Mouse (Mus musculus) midbrain, embryonic 13.5 days (tissue): ENCODE measurements around the gene Atp6v0b. TPM values are rescaled to one million over a fixed set of nuclear protein-coding genes. Genes with fewer than 3 reads are reported as not detected.

Experiments
- ATAC-seq: fragments of 200-750 bp; cut with Nextera tagmentation; 2 replicates; pipeline ENCODE4 v1.8.0; 2017; ENCODE audit warnings: mild to moderate bottlenecking, moderate TSS enrichment, moderate library complexity
- H3K27ac ChIP-seq: fragments of 300-500 bp; sonication (generic); 2 replicates; pipeline ENCODE4 v1.5.1; 2015; ENCODE audit warnings: inconsistent platforms, mild to moderate bottlenecking, moderate library complexity
- H3K27me3 ChIP-seq: fragments of 300-500 bp; sonication (generic); 2 replicates; pipeline ENCODE4 v1.6.1; 2015; ENCODE audit warnings: mild to moderate bottlenecking, inconsistent platforms
- H3K36me3 ChIP-seq: fragments of 300-500 bp; sonication (generic); 2 replicates; pipeline ENCODE4 v1.6.1; 2015; ENCODE audit warnings: mild to moderate bottlenecking, inconsistent platforms
- H3K4me1 ChIP-seq: fragments of 300-500 bp; sonication (generic); replicated peaks from 2 replicates; pipeline ENCODE4 v1.6.1; 2015; ENCODE audit warnings: inconsistent platforms
- H3K4me2 ChIP-seq: fragments of 300-500 bp; sonication (generic); replicated peaks from 2 replicates; pipeline ENCODE4 v1.6.1; 2015; ENCODE audit warnings: moderate library complexity, mild to moderate bottlenecking, inconsistent platforms
- H3K4me3 ChIP-seq: fragments of 300-500 bp; sonication (generic); replicated peaks from 2 replicates; pipeline ENCODE4 v1.5.1; 2015; ENCODE audit warnings: mild to moderate bottlenecking, inconsistent platforms
- H3K9ac ChIP-seq: fragments of 300-500 bp; sonication (generic); replicated peaks from 2 replicates; pipeline ENCODE4 v1.6.1; 2015; ENCODE audit warnings: mild to moderate bottlenecking, inconsistent platforms
- H3K9me3 ChIP-seq: fragments of 300-500 bp; sonication (generic); 2 replicates; pipeline ENCODE4 v1.6.1; 2016; ENCODE audit warnings: mild to moderate bottlenecking, inconsistent platforms
- WGBS: fragments of 180-500 bp; shearing (Covaris S2); methylation state at CpG from one replicate; pipeline ENCODE4 v1.1.7; 2015; 5-methylcytosine and 5-hydroxymethylcytosine counted together
- polyA plus RNA-seq: library from polyadenylated mRNA; unstranded; fragments of >200 nt; fragmentation: Nextera tagmentation; extraction: Ambion mirVana; gene quantifications from 2 replicates; pipeline ENCODE4 v1.2.1, GENCODE M21; 2015

Atp6v0b gene
- polyA plus RNA-seq, 1 experiment from 2014 or later = 469 TPM

GRCm38 (mm10) chr4:117917847-117918246 lies 30.7 kb upstream of the Atp6v0b start:
- no peak overlapping the region for H3K4me2 ChIP-seq
- no peak overlapping the region for H3K27ac ChIP-seq
- WGBS = 95% methylated on average over 4 of the region's 4 CpGs

GRCm38 (mm10) chr4:117917402-117917801 lies 30.3 kb upstream of the Atp6v0b start:
- Histone ChIP-seq H3K4me1 (peaks cover 28% of the 10 kb centered on the region), H3K4me3 (no peak overlapping the region), H3K27ac (no peak overlapping the region), H3K9me3 (no peaks in the 10 kb centered on the region), H3K36me3 (peaks cover 2% of the 10 kb centered on the region), H3K4me2 (no peak overlapping the region), H3K27me3 (0 out of 2 replicates have a peak, but pooled peaks cover 4% of the 10 kb centered on the region), H3K9ac (no peak overlapping the region)
- no peak for ATAC-seq
- WGBS = 88% methylated on average over 4 of the region's 4 CpGs

More at GRCm38 (mm10) chr4:117917847-117918246, 30.7 kb upstream of the Atp6v0b start:
- H3K36me3 ChIP-seq = no peaks in the 10 kb centered on the region
- H3K9ac ChIP-seq = no peak overlapping the region
- H3K27me3 ChIP-seq = 0 out of 2 replicates have a peak, but pooled peaks cover 4% of the 10 kb centered on the region
- no peak overlapping the region for H3K4me3 ChIP-seq
- H3K4me1 ChIP-seq = peaks cover 23% of the 10 kb centered on the region
- ATAC-seq = no peak
- H3K9me3 ChIP-seq = no peaks in the 10 kb centered on the region

GRCm38 (mm10) chr4:117916386-117916785 lies 29.3 kb upstream of the Atp6v0b start:
- Histone ChIP-seq H3K36me3 (peaks cover 12% of the 10 kb centered on the region), H3K9me3 (no peaks in the 10 kb centered on the region), H3K4me2 (peak overlapping the region; percentile 100), H3K4me3 (no peak overlapping the region), H3K9ac (no peak overlapping the region), H3K4me1 (peaks cover 38% of the 10 kb centered on the region), H3K27ac (no peak overlapping the region), H3K27me3 (no peaks in the 10 kb centered on the region)
- no peak for ATAC-seq
- WGBS = 91% methylated on average over 5 of the region's 5 CpGs

- Histone ChIP-seq H3K36me3 (peaks cover 20% of the 10 kb centered on the region), H3K9ac (peak overlapping the region; percentile 92), H3K27me3 (no peaks in the 10 kb centered on the region), H3K27ac (peak overlapping the region; percentile 59; the same call in 1 of the 2 replicates), H3K4me1 (peaks cover 46% of the 10 kb centered on the region), H3K4me2 (peak overlapping the region; percentile 100), H3K9me3 (no peaks in the 10 kb centered on the region), H3K4me3 (peak overlapping the region; percentile 93)
- 7% methylated on average over 19 of the region's 19 CpGs for WGBS
- no peak for ATAC-seq
Measured at GRCm38 (mm10) chr4:117915489-117916105, 28.5 kb upstream of the Atp6v0b start.

GRCm38 (mm10) chr4:117914591-117915442 lies 27.7 kb upstream of the Atp6v0b start, which contains the start of gene Ipo13:
Gene Ipo13 (minus strand): TSS chr4:117914999.
- H3K4me1 ChIP-seq = peaks cover 53% of the 10 kb centered on the region
- no peaks in the 10 kb centered on the region for H3K9me3 ChIP-seq
- H3K4me2 ChIP-seq = peak within 1 kb of the TSS; percentile 100
- peak; percentile 96 for ATAC-seq
- H3K27me3 ChIP-seq = no peaks in the 10 kb centered on the region
- H3K27ac ChIP-seq = peak within 1 kb of the TSS; percentile 74
- peaks cover 21% of the 10 kb centered on the region for H3K36me3 ChIP-seq
- under 1% methylated on average over 61 of the region's 61 CpGs for WGBS
- H3K4me3 ChIP-seq = peak within 1 kb of the TSS; percentile 93
- peak within 1 kb of the TSS; percentile 92 for H3K9ac ChIP-seq

GRCm38 (mm10) chr4:117914031-117914430 lies 26.9 kb upstream of the Atp6v0b start:
- ATAC-seq = peak; percentile 9; the same call in 1 of the 2 replicates
- Histone ChIP-seq H3K4me2 (peak overlapping the region; percentile 100), H3K4me1 (peaks cover 61% of the 10 kb centered on the region), H3K9me3 (no peaks in the 10 kb centered on the region), H3K27ac (no peak overlapping the region), H3K27me3 (no peaks in the 10 kb centered on the region), H3K36me3 (peaks cover 21% of the 10 kb centered on the region), H3K9ac (peak overlapping the region; percentile 92), H3K4me3 (peak overlapping the region; percentile 93)
- 16% methylated on average over 8 of the region's 8 CpGs for WGBS

- peak overlapping the region; percentile 100 for H3K4me2 ChIP-seq
- H3K27me3 ChIP-seq = no peaks in the 10 kb centered on the region
- peak overlapping the region; percentile 93 for H3K4me3 ChIP-seq
- peak overlapping the region; percentile 92 for H3K9ac ChIP-seq
- 39% methylated on average over 3 of the region's 3 CpGs for WGBS
- no peak overlapping the region for H3K27ac ChIP-seq
- peaks cover 67% of the 10 kb centered on the region for H3K4me1 ChIP-seq
- H3K9me3 ChIP-seq = no peaks in the 10 kb centered on the region
- peaks cover 21% of the 10 kb centered on the region for H3K36me3 ChIP-seq
- no peak for ATAC-seq
Measured at GRCm38 (mm10) chr4:117913421-117913820, 26.3 kb upstream of the Atp6v0b start.

- peaks cover 74% of the 10 kb centered on the region for H3K4me1 ChIP-seq
- no peak overlapping the region for H3K27ac ChIP-seq
- peak overlapping the region; percentile 92 for H3K9ac ChIP-seq
- no peaks in the 10 kb centered on the region for H3K9me3 ChIP-seq
- WGBS = 75% methylated on average over 7 of the region's 7 CpGs
- no peak for ATAC-seq
- H3K36me3 ChIP-seq = peaks cover 21% of the 10 kb centered on the region
- peak overlapping the region; percentile 93 for H3K4me3 ChIP-seq
- peak overlapping the region; percentile 100 for H3K4me2 ChIP-seq
- H3K27me3 ChIP-seq = no peaks in the 10 kb centered on the region
Measured at GRCm38 (mm10) chr4:117912685-117913273, 25.6 kb upstream of the Atp6v0b start.

GRCm38 (mm10) chr4:117912131-117912561 lies 25.0 kb upstream of the Atp6v0b start:
- H3K4me2 ChIP-seq = peak overlapping the region; percentile 100; the same call in 1 of the 2 replicates

GRCm38 (mm10) chr4:117908834-117909453 lies 21.8 kb upstream of the Atp6v0b start:
- H3K9ac ChIP-seq = peak overlapping the region; percentile 29; the same call in 1 of the 2 replicates
- no peaks in the 10 kb centered on the region for H3K27me3 ChIP-seq
- no peaks in the 10 kb centered on the region for H3K9me3 ChIP-seq
- H3K4me3 ChIP-seq = peak overlapping the region; percentile 18
- peak; percentile 86 for ATAC-seq
- peak overlapping the region; percentile 44 for H3K4me2 ChIP-seq
- peak overlapping the region; percentile 77 for H3K27ac ChIP-seq
- H3K4me1 ChIP-seq = peaks cover 65% of the 10 kb centered on the region
- peaks cover 49% of the 10 kb centered on the region for H3K36me3 ChIP-seq
- 57% methylated on average over 8 of the region's 8 CpGs for WGBS

More at GRCm38 (mm10) chr4:117912131-117912561, 25.0 kb upstream of the Atp6v0b start:
- Histone ChIP-seq H3K4me3 (no peak overlapping the region), H3K36me3 (peaks cover 21% of the 10 kb centered on the region), H3K4me1 (peaks cover 77% of the 10 kb centered on the region), H3K9me3 (no peaks in the 10 kb centered on the region), H3K27ac (no peak overlapping the region), H3K9ac (peak overlapping the region; percentile 92; the same call in 1 of the 2 replicates), H3K27me3 (no peaks in the 10 kb centered on the region)
- no peak for ATAC-seq
- 91% methylated on average over 13 of the region's 13 CpGs for WGBS

- Histone ChIP-seq H3K4me2 (no peak overlapping the region), H3K27me3 (no peaks in the 10 kb centered on the region), H3K9ac (no peak overlapping the region), H3K36me3 (peaks cover 62% of the 10 kb centered on the region), H3K9me3 (no peaks in the 10 kb centered on the region), H3K27ac (no peak overlapping the region), H3K4me1 (peaks cover 37% of the 10 kb centered on the region), H3K4me3 (no peak overlapping the region)
- no peak for ATAC-seq
- 87% methylated on average over 3 of the region's 3 CpGs for WGBS
Measured at GRCm38 (mm10) chr4:117906196-117906595, 19.1 kb upstream of the Atp6v0b start.
